Mouse (Mus musculus): Measurements from ENCODE around the gene Micu2.
A peak's percentile ranks its signal among the peaks of the same experiment; 100 is the strongest.
"Not testable (repeated sequence)": the region's sequence is repeated elsewhere in the genome, so short reads cannot be mapped to it uniquely, and the experiment has no call there.

Micu2 gene

DNA sequence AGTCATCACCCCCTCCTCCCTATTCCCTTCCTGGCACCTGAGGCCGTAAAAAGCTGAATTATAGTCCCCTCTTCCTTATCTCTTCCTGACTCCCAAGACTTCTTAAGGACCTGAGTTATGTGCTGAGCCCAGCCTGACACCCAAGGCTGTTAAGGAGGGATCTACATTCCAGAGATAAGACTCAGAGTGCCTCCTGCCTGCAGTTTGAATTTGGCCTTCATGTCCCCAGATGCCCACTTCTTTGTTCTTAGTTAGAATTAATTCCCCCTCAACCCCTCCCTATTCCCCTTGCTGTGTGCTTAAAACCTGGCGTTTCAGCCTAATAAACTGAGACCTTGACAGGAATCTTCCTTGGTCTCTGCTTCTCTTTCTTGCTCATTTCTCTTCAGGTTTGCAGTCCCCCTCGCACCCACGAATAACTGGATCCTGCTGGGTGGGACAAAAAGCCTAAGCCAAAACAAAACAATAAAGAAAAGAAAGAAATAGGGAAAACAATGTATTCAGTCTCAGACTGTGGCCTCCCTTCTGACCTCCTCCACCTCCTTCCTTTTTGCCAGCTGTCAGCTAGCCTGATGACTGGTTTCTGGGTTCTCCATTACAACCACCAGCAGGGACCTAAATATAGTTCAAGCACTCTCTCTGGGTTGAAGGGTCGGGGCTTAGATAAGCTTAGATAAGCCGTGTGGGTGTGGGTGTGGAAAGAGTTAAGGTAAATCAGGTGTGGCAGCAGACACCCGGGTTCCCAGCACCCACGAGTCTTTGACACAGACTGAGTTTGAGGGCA, 102.8 kb downstream of the Micu2 start:
- DNase-seq (ENCODE audit: extremely low spot score, low read depth, low spot score), result not testable (repeated sequence)

DNA sequence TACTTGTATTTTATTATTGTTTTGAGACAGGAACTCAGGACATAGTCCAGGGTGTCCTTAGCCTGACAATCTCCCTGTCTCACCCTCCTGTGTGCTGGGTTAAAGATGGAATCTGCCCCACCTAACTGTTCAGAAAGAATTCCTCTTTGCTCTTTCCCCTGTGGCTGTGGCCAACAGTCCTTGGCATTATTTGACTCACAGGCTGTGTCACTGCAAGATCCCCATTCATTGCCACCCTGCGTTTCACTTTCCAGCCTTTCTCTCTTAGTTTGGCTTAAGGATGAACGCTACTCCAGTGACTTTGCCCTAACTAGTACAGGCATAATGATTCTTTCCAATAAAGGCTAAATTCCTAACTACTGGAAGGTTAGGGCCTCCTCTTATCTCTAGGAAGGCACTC, 104.7 kb downstream of the Micu2 start:
- no peak for DNase-seq (ENCODE audit: extremely low spot score, low read depth, low spot score)

DNA sequence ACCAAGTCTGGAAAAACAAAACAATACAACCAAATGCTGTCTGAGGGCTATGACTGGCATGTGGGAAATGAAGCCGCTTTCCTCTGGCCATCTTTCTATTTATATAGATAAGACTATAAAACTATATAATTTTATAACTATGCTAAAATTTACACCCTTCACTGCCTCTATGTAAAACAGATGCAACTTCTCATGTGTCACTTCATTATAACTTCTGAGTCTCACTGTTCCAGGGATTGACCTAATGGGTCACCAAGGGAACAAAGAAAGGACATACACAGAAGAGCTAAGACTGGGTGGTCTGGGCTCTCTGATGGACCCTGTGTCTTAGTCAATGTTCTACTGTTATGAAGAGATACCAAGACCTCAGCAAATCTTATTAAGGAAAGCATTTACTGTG, 106.1 kb downstream of the Micu2 start:
- no peak for DNase-seq (ENCODE audit: extremely low spot score, low read depth, low spot score)

DNA sequence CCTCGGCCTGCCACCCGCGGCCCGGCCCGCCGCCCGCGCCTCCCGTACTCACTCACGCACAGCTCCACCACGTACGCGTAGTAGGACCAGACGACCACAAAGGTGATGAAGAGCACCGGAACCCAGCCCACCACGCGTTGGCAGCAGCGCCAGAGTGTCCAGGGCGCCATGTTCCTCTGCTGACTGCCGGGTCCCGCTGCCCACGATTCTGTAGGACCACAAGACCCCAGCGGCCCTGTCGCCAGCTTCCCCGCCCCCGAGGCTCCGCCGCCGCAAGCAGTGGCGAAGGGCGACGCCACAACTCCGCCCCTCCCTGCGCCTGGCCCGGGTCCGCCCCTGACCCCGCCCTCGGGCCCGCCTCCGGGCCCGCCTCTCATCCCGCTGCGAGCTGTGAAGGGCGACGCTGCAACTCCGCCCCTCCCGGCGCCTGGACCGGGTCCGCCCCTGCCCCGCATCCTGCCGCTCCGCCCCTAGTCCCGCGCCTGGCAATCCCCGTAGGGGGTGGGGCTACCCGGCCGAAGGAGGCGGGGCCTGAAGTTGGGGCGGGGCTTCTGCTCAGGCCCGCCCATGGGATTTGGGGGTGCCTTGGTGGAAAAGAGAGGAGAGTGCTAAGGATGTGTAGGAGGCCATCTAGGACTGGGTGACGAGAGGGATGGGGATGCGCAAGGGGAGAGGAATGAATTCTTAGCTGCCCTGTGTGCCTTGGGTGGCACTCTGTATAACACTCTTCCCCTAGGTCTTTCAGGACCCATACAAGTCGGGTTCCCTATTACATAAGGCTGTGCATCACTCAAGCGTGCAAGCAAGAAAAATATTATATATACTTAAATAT, 108.8 kb downstream of the Micu2 start, which contains the start of gene Zdhhc20:
TSS of gene Zdhhc20 (minus strand) at position 266 of the 832 bp plus-strand sequence.
- DNase-seq (ENCODE audit: extremely low spot score, low read depth, low spot score), result peak; percentile 50

DNA sequence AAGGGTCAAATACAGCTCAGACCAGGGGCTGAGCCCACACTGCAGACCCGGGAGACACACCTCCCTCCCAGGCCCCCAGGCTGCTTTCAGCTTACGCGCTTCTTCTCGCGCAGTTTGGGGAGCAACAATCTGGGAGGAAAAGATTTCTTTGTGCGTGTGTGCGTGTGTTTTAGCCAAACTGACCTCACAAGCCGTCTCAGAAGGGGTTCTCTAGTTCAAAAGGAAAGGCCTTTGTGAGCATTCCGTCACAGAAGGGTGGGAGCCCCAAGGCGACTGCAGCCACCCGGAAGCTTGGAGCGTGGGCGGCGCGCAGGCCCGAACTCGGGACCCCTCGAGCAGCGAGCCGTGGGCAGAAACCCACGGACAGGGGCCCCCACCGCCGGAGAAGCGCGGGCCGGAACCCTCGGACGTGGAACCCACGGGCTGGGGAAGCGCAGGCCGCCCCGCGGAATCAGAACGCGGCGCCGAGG, 109.5 kb downstream of the Micu2 start:
- DNase-seq (ENCODE audit: extremely low spot score, low read depth, low spot score), result peak; percentile 10

DNA sequence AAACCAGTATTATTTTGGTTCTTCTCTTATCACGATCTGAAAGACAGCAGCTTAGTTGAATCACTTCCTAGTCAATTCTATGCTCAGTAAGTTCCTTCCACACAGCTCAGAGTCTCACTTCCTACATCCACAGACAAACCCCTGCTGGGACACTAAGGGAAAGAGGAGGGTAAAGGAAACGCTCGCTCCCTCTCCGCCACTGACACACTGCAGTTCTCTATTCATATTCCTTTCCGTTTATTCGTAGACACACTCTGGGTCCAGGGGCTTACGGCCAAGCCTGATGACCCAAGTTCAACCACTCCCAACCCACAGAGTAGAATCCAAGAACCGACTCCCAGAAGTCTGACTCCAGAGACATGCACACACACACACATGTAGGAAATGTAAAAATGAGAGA, 111.9 kb downstream of the Micu2 start:
- no peak for DNase-seq (ENCODE audit: extremely low spot score, low read depth, low spot score)

DNA sequence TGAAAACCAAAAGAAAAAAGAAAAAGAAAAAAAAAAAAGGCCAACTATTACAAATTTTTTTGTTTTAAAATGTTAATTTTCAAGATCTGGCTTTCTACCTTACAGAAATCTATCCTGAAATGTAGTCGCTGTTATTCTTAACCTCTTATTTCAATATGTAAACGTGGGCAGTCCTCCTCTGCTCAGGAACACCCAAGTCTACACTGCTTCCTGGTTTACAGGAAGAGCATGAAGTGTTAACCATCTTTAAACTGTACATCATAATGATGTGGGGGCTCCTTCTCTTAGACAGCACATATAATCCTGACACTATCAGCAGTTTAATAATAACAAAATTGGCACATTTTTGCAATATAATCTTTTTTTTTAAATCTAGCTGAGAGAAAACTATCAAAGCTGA, 113.0 kb downstream of the Micu2 start:
- DNase-seq (ENCODE audit: extremely low spot score, low read depth, low spot score), result no peak

DNA sequence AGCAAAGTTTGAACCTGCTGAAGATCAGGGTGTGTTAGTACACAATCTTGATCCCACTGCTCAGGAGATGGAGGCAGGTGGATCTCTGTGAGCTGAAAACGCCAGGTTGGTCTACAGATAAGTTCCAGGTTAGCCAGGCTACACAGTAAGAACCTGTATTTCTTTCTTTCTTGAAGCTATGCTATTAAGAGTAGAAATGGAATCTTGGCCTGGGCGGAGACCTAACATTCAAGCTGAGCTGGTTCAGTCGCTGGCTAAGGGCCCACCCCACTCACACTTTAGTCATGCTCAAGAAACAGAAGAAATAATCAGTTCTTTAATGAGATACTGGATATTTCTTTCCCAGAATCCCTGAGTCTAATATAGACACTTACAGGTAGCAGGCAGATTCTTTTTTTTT, 115.7 kb downstream of the Micu2 start:
- DNase-seq (ENCODE audit: extremely low spot score, low read depth, low spot score), result no peak

DNA sequence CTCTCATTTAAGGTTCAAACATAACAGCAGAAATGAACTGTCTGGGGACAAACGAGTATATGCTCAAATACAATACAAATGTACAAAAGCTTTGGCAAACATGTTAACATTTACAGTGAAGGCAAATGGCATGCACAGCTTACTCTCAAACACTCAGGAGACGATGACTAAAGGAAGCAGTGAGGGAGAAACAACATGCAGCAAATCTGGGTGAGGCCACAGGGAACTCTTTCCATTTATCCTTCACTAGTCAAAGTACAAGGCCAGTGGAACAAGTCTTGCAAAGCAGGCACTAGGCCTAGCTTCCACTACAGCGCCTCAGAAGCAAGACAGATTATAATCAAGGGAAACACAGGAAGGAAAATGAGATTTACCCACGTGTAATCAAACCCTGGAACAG, 116.3 kb downstream of the Micu2 start:
- DNase-seq (ENCODE audit: extremely low spot score, low read depth, low spot score), result no peak

DNA sequence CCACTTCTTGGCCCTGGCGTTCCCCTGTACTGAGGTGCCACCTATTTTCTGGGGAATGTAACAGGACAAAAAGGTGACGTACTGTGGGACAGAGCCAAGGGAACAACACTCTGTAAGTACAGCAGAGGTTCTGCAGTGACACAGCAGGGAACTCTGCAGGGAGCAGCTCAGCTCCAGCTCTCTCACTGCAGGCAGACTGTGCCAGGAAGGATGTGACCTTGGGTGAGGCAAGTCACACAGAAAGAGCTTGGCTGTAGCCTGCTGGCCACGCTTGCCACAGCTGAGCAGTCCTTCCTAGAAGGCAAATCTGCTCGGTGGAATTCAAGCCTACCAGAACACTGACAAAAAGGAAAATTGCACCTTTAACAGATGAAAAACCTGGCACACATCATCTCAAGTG, 117.3 kb downstream of the Micu2 start:
- no peak for DNase-seq (ENCODE audit: extremely low spot score, low read depth, low spot score)

DNA sequence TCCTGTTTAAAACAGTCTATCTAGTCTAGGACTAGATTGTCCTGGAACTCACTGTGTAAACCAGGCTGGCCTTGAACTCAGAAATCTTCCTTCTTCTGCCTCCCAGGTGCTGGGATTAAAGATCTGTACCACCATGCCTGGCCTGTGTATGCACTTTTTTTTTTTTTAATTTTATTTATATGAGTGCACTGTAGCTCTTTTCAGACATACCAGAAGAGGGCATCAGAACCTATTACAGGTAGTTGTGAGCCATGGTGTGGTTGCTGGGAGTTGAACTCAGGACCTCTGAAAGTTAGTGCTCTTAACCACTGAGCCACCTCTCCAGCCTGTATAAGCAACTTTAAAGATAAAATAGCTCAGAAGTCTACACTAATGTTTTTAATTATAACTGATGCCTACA, 118.0 kb downstream of the Micu2 start:
- no peak for DNase-seq (ENCODE audit: extremely low spot score, low read depth, low spot score)

DNA sequence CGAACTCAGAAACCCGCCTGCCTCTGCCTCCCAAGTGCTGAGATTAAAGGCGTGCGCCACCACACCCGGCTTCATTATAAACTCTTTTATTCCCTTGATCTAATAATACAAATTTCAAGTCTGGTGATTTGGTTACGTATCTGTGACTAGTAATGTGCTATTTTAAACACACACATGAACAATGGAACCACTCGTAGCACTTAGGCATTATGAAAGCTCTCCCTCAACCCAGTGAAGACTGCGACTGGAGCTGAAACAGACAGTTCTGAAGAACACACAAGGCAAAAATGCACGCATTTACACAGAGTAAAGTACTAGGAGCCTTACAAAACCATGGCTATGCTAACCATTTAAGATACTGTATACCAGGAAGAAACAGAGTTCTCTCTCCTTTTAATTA, 121.1 kb downstream of the Micu2 start:
- no peak for DNase-seq (ENCODE audit: extremely low spot score, low read depth, low spot score)

DNA sequence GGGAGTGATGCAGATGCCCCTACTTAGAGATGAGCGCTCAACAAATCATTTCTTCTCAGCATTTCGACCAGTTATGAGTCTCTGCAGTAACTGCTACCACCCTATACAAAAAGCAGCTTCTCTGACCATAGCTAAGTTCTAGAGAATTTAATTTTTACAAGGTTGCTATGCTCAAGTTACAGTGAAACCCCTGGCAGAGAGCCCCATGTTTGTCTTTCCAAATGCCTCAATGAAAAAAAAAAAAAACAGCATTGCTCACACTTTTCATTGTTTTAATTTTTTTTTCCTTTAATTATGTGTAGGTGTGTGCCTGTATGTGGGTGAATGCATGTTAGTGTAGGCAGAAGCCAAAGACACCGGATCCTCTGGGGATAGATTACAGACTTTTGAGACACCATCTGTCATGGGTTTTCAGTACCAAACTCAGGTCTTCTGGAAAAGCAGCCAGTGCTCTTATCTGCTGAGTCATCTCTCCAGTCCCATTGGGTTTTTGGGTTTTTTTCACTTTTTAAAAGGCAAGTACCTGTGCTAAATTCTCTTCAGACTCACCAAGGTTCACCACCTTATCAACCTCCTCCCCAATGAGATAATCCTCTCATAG, 132.3 kb downstream of the Micu2 start:
- no peak for DNase-seq (ENCODE audit: extremely low spot score, low read depth, low spot score)

Data from hindlimb bud, embryonic 11.5 days (tissue).